Mouse (Mus musculus) adrenal gland, postnatal 36 days (tissue): ENCODE data around the gene Ppp1r18. TPM values are rescaled to one million over a fixed set of nuclear protein-coding genes. Genes with fewer than 3 reads are reported as not detected.
"Not testable (repeated sequence)": the region's sequence is repeated elsewhere in the genome, so short reads cannot be mapped to it uniquely, and the experiment has no call there.

Experiments used
- DNase-seq, 2 experiments: peaks; one replicate each; pipeline ENCODE4 v3.0.0; 2021; ENCODE audit warnings: mixed read lengths in 1 of 2
- total RNA-seq, 2 experiments: library from RNA; stranded (reverse); gene quantifications; 2 replicates each; pipeline ENCODE4 v1.2.3; 2021

Ppp1r18 gene
- total RNA-seq, 2 experiments from 2014 or later: 26.1 to 35.1 TPM

GRCm38 (mm10) chr17:35836991-35837422, 28.4 kb upstream of the Ppp1r18 start:
- DNase-seq: peak; percentile 90 to 94

DNA sequence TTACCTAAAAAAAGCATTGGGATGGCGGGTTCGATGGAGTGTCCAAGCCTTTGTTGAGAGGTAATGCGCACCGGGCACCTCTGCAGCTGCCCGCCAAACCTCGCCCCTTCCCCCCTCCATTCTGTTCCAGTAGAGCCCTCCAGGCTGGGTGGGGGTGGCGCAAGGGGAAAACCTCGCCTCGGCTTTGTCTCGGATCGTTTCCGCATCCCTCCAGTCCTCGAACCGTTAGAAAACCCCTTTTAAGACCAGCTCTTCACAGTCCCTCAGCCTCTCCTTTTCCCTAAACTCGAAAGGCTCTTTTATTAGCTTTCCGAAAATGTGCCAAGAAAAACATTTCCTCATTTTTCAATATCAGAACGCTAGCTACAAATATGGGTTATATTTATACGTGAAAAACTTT, 27.9 kb upstream of the Ppp1r18 start:
- DNase-seq: peak; percentile 49 to 74

- DNase-seq: peak; percentile 98
Observed at GRCm38 (mm10) chr17:35838122-35838544, 27.3 kb upstream of the Ppp1r18 start, which contains the start of gene Tubb5. Gene Tubb5, minus strand, starts transcription at chr17:35838306.

- DNase-seq: no peak
Observed at GRCm38 (mm10) chr17:35838570-35838969, 26.8 kb upstream of the Ppp1r18 start.

DNA sequence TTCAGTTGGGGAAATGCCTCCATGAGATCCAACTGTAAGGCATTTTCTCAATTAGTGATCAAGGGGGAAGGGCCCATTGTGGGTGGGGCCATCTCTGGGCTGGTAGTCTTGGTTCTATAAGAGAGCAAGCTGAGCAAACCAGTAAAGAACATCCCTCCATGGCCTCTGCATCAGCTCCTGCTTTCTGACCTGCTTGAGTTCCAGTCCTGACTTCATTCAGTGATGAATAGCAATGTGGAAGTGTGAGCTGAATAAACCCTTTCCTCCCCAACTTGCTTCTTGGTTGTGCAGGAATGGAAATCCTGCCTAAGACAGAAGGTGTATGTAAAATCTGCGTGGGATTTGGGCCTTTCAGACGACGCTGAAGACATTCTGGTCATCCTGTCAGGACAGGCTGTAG, 26.4 kb upstream of the Ppp1r18 start:
- DNase-seq: not testable (repeated sequence)

DNA sequence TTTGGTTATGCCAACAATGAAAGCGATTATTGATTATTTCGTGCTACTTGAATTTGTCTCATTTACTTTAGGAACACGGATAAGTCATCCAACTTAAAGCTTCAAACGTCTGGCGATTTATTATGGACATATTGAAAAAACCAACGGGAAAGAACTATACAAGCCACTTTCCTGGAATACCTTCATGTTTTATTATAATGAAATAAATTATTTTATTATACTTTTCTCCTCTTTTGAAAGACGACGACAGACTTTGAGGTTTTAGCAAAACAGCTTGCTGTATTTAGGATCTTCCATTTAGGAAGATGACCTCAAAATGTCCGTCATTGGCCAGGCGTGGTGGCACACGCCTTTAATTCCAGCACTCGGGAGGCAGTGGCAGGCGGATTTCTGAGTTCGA, 24.8 kb upstream of the Ppp1r18 start:
- DNase-seq: no peak

GRCm38 (mm10) chr17:35841076-35841950, 24.1 kb upstream of the Ppp1r18 start, which contains the start of gene Mdc1:
Gene Mdc1, plus strand, starts transcription at chr17:35841515.
- peak; percentile 98 to 99 for DNase-seq

DNA sequence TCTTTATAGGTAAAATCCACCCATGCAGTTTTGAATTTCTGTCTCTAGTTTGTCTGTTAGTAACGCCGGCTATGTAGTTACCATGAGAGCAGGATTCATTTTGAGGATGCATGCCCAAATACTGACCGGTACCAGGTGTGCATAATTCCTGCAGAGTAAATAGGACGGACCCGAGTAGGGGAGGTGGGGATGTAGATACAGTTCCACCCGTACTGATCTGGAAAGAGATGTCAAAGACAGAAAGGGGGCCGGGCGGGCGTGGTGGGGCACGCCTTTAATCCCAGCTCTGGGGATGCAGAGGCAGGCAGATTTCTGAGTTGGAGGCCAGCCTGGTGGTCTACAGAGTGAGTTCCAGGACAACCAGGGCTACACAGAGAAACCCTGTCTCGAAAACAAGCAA, 23.4 kb upstream of the Ppp1r18 start:
- DNase-seq: no peak

DNA sequence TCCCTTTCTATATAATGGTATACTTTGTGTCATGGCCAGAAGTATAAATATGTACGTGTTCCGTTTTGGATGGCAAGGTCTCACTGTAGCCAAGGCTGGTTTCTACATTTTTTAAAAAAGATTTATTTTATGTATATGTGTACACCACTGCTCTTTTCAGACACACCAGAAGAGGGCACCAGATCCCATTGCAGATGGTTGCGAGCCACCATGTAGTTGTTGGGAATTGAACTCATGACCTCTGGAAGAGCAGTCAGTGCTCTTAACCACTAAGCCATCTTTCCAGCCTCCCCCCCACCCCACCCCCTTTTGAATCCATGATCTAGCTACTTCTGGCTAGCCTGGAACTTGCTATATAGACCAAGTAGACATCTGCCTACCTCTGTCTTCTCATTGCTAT, 21.9 kb upstream of the Ppp1r18 start:
- DNase-seq: no peak

GRCm38 (mm10) chr17:35848112-35848511, 17.3 kb upstream of the Ppp1r18 start:
- peak in 1 of 2 experiments; percentile 50 for DNase-seq

GRCm38 (mm10) chr17:35850974-35851373, 14.4 kb upstream of the Ppp1r18 start:
- no peak for DNase-seq

DNA sequence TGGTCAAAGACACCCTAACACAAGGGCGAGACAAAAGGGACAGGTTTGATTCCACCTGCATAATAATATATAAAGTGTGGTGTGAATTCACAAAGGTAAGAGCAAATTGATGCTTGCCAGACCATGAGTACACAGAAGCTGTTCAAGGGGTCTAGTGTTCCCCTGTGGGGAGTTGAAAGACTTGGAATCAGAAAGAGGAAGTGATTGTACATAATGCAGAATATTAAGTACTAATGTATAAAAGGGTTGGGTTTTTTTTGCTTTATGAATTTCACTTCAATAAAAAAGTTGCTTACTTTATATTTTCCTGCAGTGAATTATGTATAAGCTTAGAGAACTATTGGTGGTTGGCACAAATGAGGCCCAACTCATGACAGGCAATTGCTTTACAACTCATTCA, 6.0 kb upstream of the Ppp1r18 start:
- no peak for DNase-seq

- no peak for DNase-seq
Observed at GRCm38 (mm10) chr17:35859835-35860234, 5.6 kb upstream of the Ppp1r18 start.

- DNase-seq: no peak
Observed at GRCm38 (mm10) chr17:35860831-35861197, 4.6 kb upstream of the Ppp1r18 start.

- DNase-seq: peak; percentile 93 to 96
Observed at GRCm38 (mm10) chr17:35861198-35861857, 4.1 kb upstream of the Ppp1r18 start, which contains the start of gene Nrm. Gene Nrm, plus strand, starts transcription at chr17:35861318.

DNA sequence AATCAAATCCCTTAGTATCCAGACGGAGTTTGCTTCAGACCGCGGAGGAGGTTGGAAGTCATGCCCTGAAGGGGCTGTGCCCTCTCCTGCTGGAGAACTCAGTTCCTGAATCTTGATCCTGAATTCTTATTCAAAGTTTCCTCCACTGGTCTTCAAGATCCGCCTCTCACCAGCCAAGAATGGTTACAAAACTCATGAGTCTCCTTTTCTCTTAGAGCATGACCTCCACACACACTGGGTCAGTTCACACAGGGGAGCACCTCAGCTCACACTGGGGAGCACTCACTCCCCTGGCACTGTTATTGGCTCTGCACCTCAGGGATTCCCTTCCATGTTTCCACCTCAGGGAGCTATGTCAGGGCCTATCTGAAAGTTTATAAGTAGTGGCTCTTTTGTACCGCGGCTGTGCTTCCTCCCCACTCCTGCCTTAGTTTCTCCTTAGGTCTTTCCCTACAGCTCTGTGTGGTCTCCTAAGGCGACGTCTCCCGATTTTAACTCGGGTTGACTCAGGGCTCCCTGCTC, 500 bp upstream of the Ppp1r18 start:
- DNase-seq: no peak

GRCm38 (mm10) chr17:35866281-35866831, 963 bp downstream of the Ppp1r18 start:
- peak; percentile 80 to 87 for DNase-seq

GRCm38 (mm10) chr17:35866911-35867890, 1.8 kb downstream of the Ppp1r18 start:
- peak; percentile 59 to 75 for DNase-seq

DNA sequence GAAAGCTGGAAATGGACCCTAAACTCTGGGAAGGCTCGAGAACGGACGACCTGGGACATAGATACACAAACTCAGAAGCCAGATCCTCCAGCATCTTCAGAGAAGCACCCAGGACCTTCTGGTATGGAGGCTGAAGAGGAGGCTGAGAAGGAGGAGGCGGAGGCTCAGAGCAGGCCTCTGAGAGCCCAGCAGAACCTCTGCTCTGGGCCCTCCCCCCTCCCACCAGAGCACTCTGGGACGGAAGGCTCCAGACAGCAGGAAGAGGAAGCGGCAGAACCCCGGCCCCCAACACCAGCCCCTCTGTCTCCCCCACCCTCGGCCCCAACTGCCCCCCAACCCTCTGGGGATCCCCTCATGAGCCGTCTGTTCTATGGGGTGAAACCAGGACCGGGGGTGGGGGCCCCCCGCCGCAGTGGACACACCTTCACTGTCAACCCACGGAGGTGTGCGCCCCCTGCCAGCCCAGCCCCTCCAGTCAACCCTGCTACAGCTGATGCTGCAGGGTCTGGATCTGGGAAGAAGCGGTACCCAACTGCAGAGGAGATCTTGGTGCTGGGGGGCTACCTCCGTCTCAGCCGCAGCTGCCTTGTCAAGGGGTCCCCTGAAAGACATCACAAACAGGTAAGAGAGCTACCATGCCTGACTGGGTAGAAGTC, 2.9 kb downstream of the Ppp1r18 start:
- peak; percentile 38 to 66 for DNase-seq

DNA sequence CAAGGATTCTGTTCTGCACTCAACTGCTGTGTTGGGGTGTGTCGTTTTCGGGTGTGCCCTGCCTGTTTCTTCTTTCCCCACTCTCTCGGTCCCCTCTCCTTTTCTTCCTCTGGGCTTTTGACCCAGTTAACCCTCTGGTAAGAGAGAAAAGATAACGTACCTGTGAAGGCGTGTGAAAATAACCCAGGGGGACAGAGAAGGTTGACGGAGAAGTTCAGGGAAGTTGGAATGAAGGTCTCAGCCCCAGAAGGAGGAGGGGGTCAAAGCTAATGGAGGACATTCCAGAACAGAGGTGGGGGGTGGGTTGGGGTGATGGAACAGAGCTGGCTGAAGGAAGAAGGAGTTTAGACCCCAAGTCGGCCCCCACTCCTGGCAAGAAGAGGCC, 3.6 kb downstream of the Ppp1r18 start:
- DNase-seq: no peak
